Mouse (Mus musculus): ENCODE measurements around the gene Mvb12a. TPM values are rescaled to one million over a fixed set of nuclear protein-coding genes. Genes with fewer than 3 reads are reported as not detected.

Gene Mvb12a
- polyA plus RNA-seq (2012; fragmentation: generic; extraction: Trizol) = 61.5 TPM

DNA sequence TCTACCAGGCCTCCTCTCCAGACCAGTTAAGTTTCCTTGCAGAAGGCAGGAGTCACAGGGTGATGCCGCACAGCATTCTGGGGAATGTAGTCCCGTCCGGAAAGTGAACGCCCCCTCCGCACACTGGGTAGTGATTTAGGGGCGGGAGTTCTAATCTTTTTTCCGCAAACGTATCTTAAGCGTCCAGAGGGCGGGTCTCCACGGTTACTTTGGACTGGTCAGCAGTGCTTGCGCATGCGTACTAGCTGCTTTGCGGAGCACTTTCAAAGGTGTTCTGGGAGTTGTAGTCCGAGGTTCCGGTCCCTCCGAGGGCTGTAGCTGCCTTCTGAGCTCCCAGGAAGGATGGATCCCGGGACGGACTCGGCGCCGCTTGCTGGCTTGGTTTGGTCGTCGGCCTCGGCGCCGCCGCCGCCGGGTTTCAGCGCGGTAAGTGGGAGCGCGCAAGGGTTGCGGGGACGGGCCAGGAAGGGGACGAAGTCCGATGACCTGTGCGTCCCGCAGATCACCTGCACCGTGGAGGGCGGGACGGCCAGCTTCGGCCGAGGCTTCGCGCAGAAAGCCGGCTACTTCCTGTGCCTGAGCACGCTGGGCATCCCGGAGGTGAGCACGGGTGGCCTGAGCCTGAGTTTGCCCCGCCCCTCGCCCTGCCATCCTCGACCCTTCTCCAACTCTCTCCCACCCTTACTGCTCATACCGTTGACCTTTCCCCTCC lies at the start of gene Mvb12a:
Gene Mvb12a, plus strand, starts transcription at position 291 of the 712 bp plus-strand sequence.
- no peaks in the 10 kb centered on the region for H3K36me3 ChIP-seq (ENCODE audit: control insufficient read depth, insufficient read depth)
- no peaks in the 10 kb centered on the region for H3K79me2 ChIP-seq (ENCODE audit: control insufficient read depth, insufficient read depth)
- H3K27me3 ChIP-seq (ENCODE audit: control insufficient read depth, insufficient read depth, insufficient read length) = no peaks in the 10 kb centered on the region
- peak within 1 kb of the TSS; percentile 66 for H3K4me2 ChIP-seq (ENCODE audit: low read depth)
- TF ChIP-seq CEBPB (IDR thresholded peaks at IDR 0.05; ENCODE audit: insufficient read depth, poor library complexity, severe bottlenecking) (no peak), POLR2A (IDR thresholded peaks at IDR 0.05; ENCODE audit: insufficient read length, low read depth) (peak; percentile 29), MAX (IDR thresholded peaks at IDR 0.05; ENCODE audit: low read depth) (no peak), REST (IDR thresholded peaks at IDR 0.05; ENCODE audit: insufficient read depth, insufficient read length) (no peak), USF1 (IDR thresholded peaks at IDR 0.05; ENCODE audit: low read depth) (peak; percentile 64), MYOD1 (IDR thresholded peaks at IDR 0.05; ENCODE audit: control insufficient read depth in 1 of 3, insufficient read length in 2 of 3, low read depth in 2 of 3) (no peak), POLR2AphosphoS2 (IDR thresholded peaks at IDR 0.05; ENCODE audit: insufficient read length, low read depth) (no peak), TCF3 (IDR thresholded peaks at IDR 0.05; ENCODE audit: insufficient read length, low read depth) (no peak), MYOG (IDR thresholded peaks at IDR 0.05; ENCODE audit: control insufficient read depth in 1 of 3, insufficient read depth in 1 of 3, insufficient read length in 2 of 3, low read depth in 2 of 3) (no peak)
- H3K4me3 ChIP-seq = peak within 1 kb of the TSS; percentile 43
- peak within 1 kb of the TSS; percentile 29 for H3ac ChIP-seq (ENCODE audit: control insufficient read depth, insufficient read length)

- Histone ChIP-seq H3ac (ENCODE audit: control insufficient read depth, insufficient read length) (no peak overlapping the region), H3K4me2 (ENCODE audit: low read depth) (peak overlapping the region; percentile 62), H3K4me3 (no peak overlapping the region), H3K79me2 (ENCODE audit: control insufficient read depth, insufficient read depth) (no peaks in the 10 kb centered on the region), H3K27me3 (ENCODE audit: control insufficient read depth, insufficient read depth, insufficient read length) (no peaks in the 10 kb centered on the region), H3K36me3 (ENCODE audit: control insufficient read depth, insufficient read depth) (no peaks in the 10 kb centered on the region)
- TF ChIP-seq MAX (IDR thresholded peaks at IDR 0.05; ENCODE audit: low read depth) = no peak
- peak in 2 of 3 experiments; percentile 33 to 76 for TF ChIP-seq MYOG (IDR thresholded peaks at IDR 0.05; ENCODE audit: control insufficient read depth in 1 of 3, insufficient read depth in 1 of 3, insufficient read length in 2 of 3, low read depth in 2 of 3)
- TF ChIP-seq MYOD1 (IDR thresholded peaks at IDR 0.05; ENCODE audit: control insufficient read depth in 1 of 3, insufficient read length in 2 of 3, low read depth in 2 of 3) = peak in 2 of 3 experiments; percentile 46 to 51
- TF ChIP-seq POLR2AphosphoS2 (IDR thresholded peaks at IDR 0.05; ENCODE audit: insufficient read length, low read depth) = no peak
- no peak for TF ChIP-seq POLR2A (IDR thresholded peaks at IDR 0.05; ENCODE audit: insufficient read length, low read depth)
- no peak for TF ChIP-seq E2F4 (IDR thresholded peaks at IDR 0.05; ENCODE audit: insufficient read depth)
These were observed 47.7 kb upstream of the Mvb12a start for GRCm38 (mm10) chr8:71495039-71495438.

- Histone ChIP-seq H3K79me2 (ENCODE audit: control insufficient read depth, insufficient read depth) (no peaks in the 10 kb centered on the region), H3K4me2 (ENCODE audit: low read depth) (peak overlapping the region; percentile 62), H3K4me3 (no peak overlapping the region), H3K27me3 (ENCODE audit: control insufficient read depth, insufficient read depth, insufficient read length) (no peaks in the 10 kb centered on the region), H3ac (ENCODE audit: control insufficient read depth, insufficient read length) (no peak overlapping the region), H3K36me3 (ENCODE audit: control insufficient read depth, insufficient read depth) (no peaks in the 10 kb centered on the region)
- TF ChIP-seq USF1 (IDR thresholded peaks at IDR 0.05; ENCODE audit: low read depth) (no peak), TCF12 (IDR thresholded peaks at IDR 0.05; ENCODE audit: insufficient read depth, poor library complexity, severe bottlenecking) (no peak)
These were observed 46.9 kb upstream of the Mvb12a start for GRCm38 (mm10) chr8:71495811-71496210.

GRCm38 (mm10) chr8:71496481-71496880 lies 46.2 kb upstream of the Mvb12a start:
- no peak overlapping the region for H3K4me3 ChIP-seq
- TF ChIP-seq TCF12 (IDR thresholded peaks at IDR 0.05; ENCODE audit: insufficient read depth, poor library complexity, severe bottlenecking) = no peak
- peak in 2 of 3 experiments; percentile 2 to 22 for TF ChIP-seq MYOD1 (IDR thresholded peaks at IDR 0.05; ENCODE audit: control insufficient read depth in 1 of 3, insufficient read length in 2 of 3, low read depth in 2 of 3)
- TF ChIP-seq POLR2A (IDR thresholded peaks at IDR 0.05; ENCODE audit: insufficient read length, low read depth) = peak; percentile 35
- TF ChIP-seq POLR2AphosphoS2 (IDR thresholded peaks at IDR 0.05; ENCODE audit: insufficient read length, low read depth) = peak; percentile 52

GRCm38 (mm10) chr8:71497077-71497645 lies 45.6 kb upstream of the Mvb12a start:
- H3K27me3 ChIP-seq (ENCODE audit: control insufficient read depth, insufficient read depth, insufficient read length) = no peaks in the 10 kb centered on the region
- H3K4me2 ChIP-seq (ENCODE audit: low read depth) = peak overlapping the region; percentile 62
- no peaks in the 10 kb centered on the region for H3K36me3 ChIP-seq (ENCODE audit: control insufficient read depth, insufficient read depth)
- no peak overlapping the region for H3ac ChIP-seq (ENCODE audit: control insufficient read depth, insufficient read length)
- no peak overlapping the region for H3K4me3 ChIP-seq
- TF ChIP-seq USF1 (IDR thresholded peaks at IDR 0.05; ENCODE audit: low read depth) (no peak), POLR2AphosphoS2 (IDR thresholded peaks at IDR 0.05; ENCODE audit: insufficient read length, low read depth) (peak; percentile 27)
- H3K79me2 ChIP-seq (ENCODE audit: control insufficient read depth, insufficient read depth) = no peaks in the 10 kb centered on the region

More at GRCm38 (mm10) chr8:71496481-71496880, 46.2 kb upstream of the Mvb12a start:
- Histone ChIP-seq H3K4me2 (ENCODE audit: low read depth) (peak overlapping the region; percentile 62), H3K36me3 (ENCODE audit: control insufficient read depth, insufficient read depth) (no peaks in the 10 kb centered on the region), H3K27me3 (ENCODE audit: control insufficient read depth, insufficient read depth, insufficient read length) (no peaks in the 10 kb centered on the region), H3ac (ENCODE audit: control insufficient read depth, insufficient read length) (no peak overlapping the region), H3K79me2 (ENCODE audit: control insufficient read depth, insufficient read depth) (no peaks in the 10 kb centered on the region)
